Mouse (Mus musculus) C2C12 (cell line): Measurements from ENCODE around the gene Pigz.

Source experiments
- CEBPB ChIP-seq: IDR thresholded peaks from one replicate; pipeline ENCODE4 v1.6.1; 2011; ENCODE audit warnings: low read depth, mild to moderate bottlenecking, control low read depth, moderate library complexity
- CTCF ChIP-seq: IDR thresholded peaks from one replicate; pipeline ENCODE4 v1.5.1; 2011; ENCODE audit not compliant: control insufficient read depth, insufficient read depth, insufficient read length
- MYOD1 ChIP-seq: IDR thresholded peaks from one replicate; pipeline ENCODE4 v1.6.1; 2011; ENCODE audit warnings: low read depth; ENCODE audit not compliant: control insufficient read depth, insufficient read length

DNA sequence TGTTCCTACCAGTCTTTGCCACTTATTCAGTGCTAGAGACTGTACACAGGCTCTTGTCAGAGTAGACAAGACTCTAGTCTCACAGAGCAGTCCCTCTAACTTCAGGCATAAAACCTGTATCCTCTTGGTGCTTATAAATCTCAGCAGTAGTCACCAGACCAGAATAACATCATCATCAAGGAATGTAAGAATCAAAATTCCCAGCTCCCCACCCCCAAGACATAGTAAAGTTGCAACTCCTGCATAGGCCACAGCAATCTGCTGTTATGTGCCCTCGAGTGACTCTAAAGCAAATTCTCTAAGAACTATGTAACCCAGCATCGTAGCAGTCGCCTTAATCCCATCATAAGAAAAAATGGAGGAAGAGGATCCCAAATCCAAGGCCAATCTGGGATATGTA is 45.9 kb downstream of the Pigz start:
- TF ChIP-seq MYOD1 (no peak), CTCF (no peak), CEBPB (no peak)
